Mouse (Mus musculus) small intestine, adult 2 months (tissue): ENCODE results near the gene Rpa1.

Experiments used
- CTCF ChIP-seq: fragments of 200-500 bp; IDR thresholded peaks from 2 replicates; pipeline ENCODE4 v1.5.1; 2012; ENCODE audit warnings: low read depth, mild to moderate bottlenecking, control low read depth, inconsistent platforms, low read length, moderate library complexity, mixed read lengths; ENCODE audit not compliant: insufficient replicate concordance, insufficient read length; ENCODE audit errors: extremely low read depth
- POLR2A ChIP-seq: fragments of 200-500 bp; IDR thresholded peaks from 2 replicates; pipeline ENCODE4 v1.6.1; 2012; ENCODE audit warnings: low read depth, mild to moderate bottlenecking, control low read depth, inconsistent platforms, low read length, moderate library complexity

GRCm38 (mm10) chr11:75275035-75275434, 73.1 kb downstream of the Rpa1 start:
- no peak for TF ChIP-seq POLR2A
- no peak for TF ChIP-seq CTCF
